Mouse (Mus musculus) erythroid progenitor cell, adult 5-6 weeks (primary cell): ENCODE measurements at regions not wholly inside any gene's neighbourhood (a gene's known extent, or its start where the extent isn't known, plus 50 kb on each side); places are given as distances from the start of the nearest gene placed in this dataset.
A peak's percentile ranks its signal among the peaks of the same experiment; 100 is the strongest.

Experiments used
- ATAC-seq: replicated peaks from 2 replicates; pipeline ENCODE4 v1.8.0; 2016; ENCODE audit warnings: moderate number of reproducible peaks, mild to moderate bottlenecking, moderate TSS enrichment, inconsistent platforms; ENCODE audit not compliant: poor library complexity, low FRiP score, severe bottlenecking

DNA sequence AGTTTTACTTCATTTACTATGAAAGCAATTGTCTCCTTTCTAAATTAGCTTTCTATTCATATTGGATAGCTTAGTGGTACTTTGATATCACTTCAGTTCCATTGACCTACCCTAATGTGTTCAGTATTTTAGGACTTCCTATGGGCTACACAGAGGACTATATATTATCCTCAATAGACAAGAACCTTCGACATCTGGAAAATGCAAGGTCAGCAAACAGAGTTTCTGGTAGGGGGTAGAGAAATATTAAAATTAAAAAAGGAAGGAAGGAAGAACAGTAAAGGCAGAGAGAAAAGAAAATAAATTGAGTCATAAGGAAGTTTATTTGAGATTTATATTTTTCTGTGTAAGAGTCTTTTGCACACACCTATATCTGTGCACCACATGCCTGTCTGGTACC lies 107.4 kb upstream of the Insig1 start:
- no peak for ATAC-seq

DNA sequence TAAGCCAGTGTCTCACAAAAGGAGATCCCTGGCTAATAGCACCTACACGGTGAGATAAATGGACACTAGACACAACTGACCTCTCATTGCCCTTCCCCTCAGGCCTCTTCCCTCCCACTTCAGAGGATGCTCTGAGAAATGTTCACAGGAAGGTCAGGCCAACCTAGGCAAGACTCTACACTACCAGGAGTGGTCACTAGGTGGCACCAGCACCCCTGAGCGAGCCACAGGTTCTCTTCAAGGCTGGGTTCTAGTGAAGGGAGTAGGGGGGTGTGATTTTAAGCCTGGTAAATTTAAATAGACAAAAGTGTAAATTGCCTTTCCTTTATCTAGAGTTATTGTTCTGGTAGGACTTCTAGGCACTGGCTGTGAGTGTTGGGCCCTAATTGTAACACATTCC lies 76.0 kb upstream of the Insig1 start:
- peak; percentile 70; the same call in 1 of the 2 replicates for ATAC-seq

DNA sequence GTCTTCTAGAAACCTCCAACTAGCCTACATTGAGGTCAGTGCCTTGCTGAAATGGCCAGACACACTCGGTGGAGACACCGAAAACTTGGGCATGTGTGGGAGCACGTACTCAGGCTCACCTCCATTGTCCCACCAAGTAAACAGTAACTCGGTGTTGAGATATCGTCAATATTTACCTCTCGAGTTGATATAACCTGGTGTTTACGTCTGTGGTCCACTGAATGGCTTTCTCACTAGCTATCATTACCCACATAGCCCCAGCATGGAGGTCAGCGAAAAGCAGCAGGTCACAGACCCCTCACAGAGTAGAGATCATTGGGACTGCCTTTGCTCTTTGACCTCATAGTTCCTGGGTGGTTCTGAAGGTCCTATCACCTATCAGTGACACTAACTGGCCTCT lies 73.4 kb upstream of the Insig1 start:
- no peak for ATAC-seq

GRCm38 (mm10) chr5:28002922-28003321 lies 68.2 kb upstream of the Insig1 start:
- 0 out of 2 replicates have a peak, but pooled peaks have one; percentile 10 for ATAC-seq

GRCm38 (mm10) chr5:28003756-28004486 lies 67.2 kb upstream of the Insig1 start:
- no peak for ATAC-seq

DNA sequence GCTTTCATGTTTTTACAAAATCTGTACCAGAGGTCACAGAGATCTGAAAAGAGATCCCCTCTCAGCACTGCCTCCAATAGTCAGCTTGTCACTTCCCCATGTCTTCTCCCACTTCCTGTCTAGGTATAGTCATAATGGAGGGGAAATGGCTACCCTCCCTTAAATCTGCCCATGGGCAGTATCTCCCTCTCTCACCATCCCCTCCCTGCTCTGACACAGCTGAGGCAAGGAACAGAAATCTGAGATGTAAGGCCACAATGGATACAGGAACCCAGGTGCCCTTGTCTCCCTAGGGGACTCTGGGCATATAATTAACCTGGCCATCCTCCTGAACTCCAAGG lies 66.7 kb upstream of the Insig1 start:
- ATAC-seq: no peak

GRCm38 (mm10) chr5:28009386-28009785 lies 61.8 kb upstream of the Insig1 start:
- ATAC-seq: no peak

GRCm38 (mm10) chr5:28009871-28010270 lies 61.3 kb upstream of the Insig1 start:
- ATAC-seq: no peak

DNA sequence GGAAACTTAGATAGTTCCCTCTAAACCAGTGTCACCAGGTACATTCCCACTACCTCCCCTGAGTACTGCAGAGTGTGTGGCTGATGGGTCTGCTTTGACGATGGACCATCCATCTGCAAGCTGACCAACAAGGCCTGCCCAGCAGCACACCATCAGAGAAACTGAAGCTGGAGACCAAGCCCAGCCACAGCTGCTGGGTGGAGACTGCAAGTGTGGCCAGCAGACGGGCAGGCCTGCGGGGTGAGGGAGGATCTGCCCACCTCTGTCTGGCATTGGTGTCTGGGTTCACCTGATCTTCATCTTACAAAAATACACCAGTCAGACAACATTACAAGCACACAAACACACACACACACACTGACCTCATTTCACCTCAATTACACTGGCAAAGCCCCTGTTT lies 60.6 kb upstream of the Insig1 start:
- no peak for ATAC-seq

GRCm38 (mm10) chr5:28012496-28012895 lies 58.7 kb upstream of the Insig1 start:
- ATAC-seq: no peak

- ATAC-seq: no peak
Measured at GRCm38 (mm10) chr5:28013619-28014273, 57.4 kb upstream of the Insig1 start.

GRCm38 (mm10) chr5:28019864-28020263 lies 51.3 kb upstream of the Insig1 start:
- ATAC-seq: no peak
